In genomic region chr6:66466757-66467156, GRCm38 (mm10) we compare ENCODE assay signal across 13 mouse cellular contexts.
A peak's percentile ranks its signal among the peaks of the same experiment; 100 is the strongest.
DNase-seq lines count a peak whose midpoint lies in the region; TF ChIP-seq lines count a peak whose summit lies in the region.
"Had no signal": no experiment of that assay in that cellular context is flagged by ENCODE, and none has a peak within 500 bp of the region (broad histone marks: within the 10 kb centered on the region; RNA-seq: fewer than 3 reads in every experiment).

No protein-coding gene starts in this region.

- peak; percentile 15 for DNase-seq in kidney, adult 2 months
- DNase-seq in kidney, adult 11 months: no peak
- peak; percentile 63 for DNase-seq in 416B (ENCODE audit: low read depth)
- peak; percentile 22 for DNase-seq in MEL-GATA-1-ER (ENCODE audit: extremely low read depth, low read depth)
- DNase-seq in forelimb bud, embryonic 11.5 days (ENCODE audit: low read depth, low spot score): peak; percentile 54
- no peak for DNase-seq in thymus, postnatal 25 days
- no peak for DNase-seq in gastrocnemius, adult 18-20 months (ENCODE audit: low spot score)
- DNase-seq in adrenal gland, postnatal 36 days: no peak
- DNase-seq: thymus, adult 2 months had no signal

- TF ChIP-seq CTCF in kidney, adult 2 months (conservative IDR thresholded peaks at IDR 0.05; ENCODE audit: insufficient read depth, insufficient read length, low read depth, low read length): no peak

- TF ChIP-seq POLR2A in kidney, adult 2 months (IDR thresholded peaks at IDR 0.05; ENCODE audit: low read depth, low read length): no peak

- no peaks in the 10 kb centered on the region for H3K36me3 ChIP-seq in kidney, adult 2 months (ENCODE audit: control insufficient read depth, insufficient read depth, low read length)
- H3K36me3 ChIP-seq: forebrain, embryonic 12.5 days; hindbrain, embryonic 15.5 days; limb, embryonic 13.5 days; neural tube, embryonic 15.5 days had no signal

- no peaks in the 10 kb centered on the region for H3K27me3 ChIP-seq in kidney, adult 2 months (replicated peaks; ENCODE audit: control insufficient read depth, insufficient read depth, low read length)
- H3K27me3 ChIP-seq: forebrain, embryonic 12.5 days; hindbrain, embryonic 15.5 days; limb, embryonic 13.5 days; neural tube, embryonic 15.5 days had no signal

- no peaks in the 10 kb centered on the region for H3K4me1 ChIP-seq in kidney, adult 2 months (ENCODE audit: control insufficient read depth, insufficient read depth, low read length)
- H3K4me1 ChIP-seq: hindbrain, embryonic 15.5 days; limb, embryonic 13.5 days; neural tube, embryonic 15.5 days had no signal

- no peak overlapping the region for H3K27ac ChIP-seq in kidney, adult 2 months (ENCODE audit: insufficient read depth, low read depth, low read length)
- H3K27ac ChIP-seq: forebrain, embryonic 12.5 days; hindbrain, embryonic 15.5 days; limb, embryonic 13.5 days; neural tube, embryonic 15.5 days had no signal

- 37% methylated on average over 3 of the region's 3 CpGs for WGBS in kidney, adult 2 months

- no peak overlapping the region for H3K4me3 ChIP-seq in kidney, adult 2 months (ENCODE audit: insufficient read depth, low read depth, low read length)
- H3K4me3 ChIP-seq: forebrain, embryonic 12.5 days; hindbrain, embryonic 15.5 days; limb, embryonic 13.5 days; neural tube, embryonic 15.5 days had no signal

Comparison
In these comparisons a context has a peak if more than half of its experiments do, and no peak if none do; other contexts are left out.
1. DNase-seq: peak in kidney, adult 2 months (single experiment), 416B (single experiment), MEL-GATA-1-ER (single experiment) and forelimb bud, embryonic 11.5 days (single experiment); none in kidney, adult 11 months (single experiment), thymus, postnatal 25 days (single experiment), gastrocnemius, adult 18-20 months (single experiment) and adrenal gland, postnatal 36 days (0 of 2).